Mouse (Mus musculus) limb, embryonic 12.5 days (tissue): ENCODE measurements at regions not wholly inside any gene's neighbourhood (a gene's known extent, or its start where the extent isn't known, plus 50 kb on each side); places are given as distances from the start of the nearest gene placed in this dataset.
A peak's percentile ranks its signal among the peaks of the same experiment; 100 is the strongest.

Source experiments
- ATAC-seq: fragments of 200-750 bp; cut with Nextera tagmentation; 2 replicates; pipeline ENCODE4 v1.8.0; 2017; ENCODE audit warnings: low read depth, moderate TSS enrichment; ENCODE audit not compliant: insufficient number of reproducible peaks, insufficient read depth, low FRiP score, low TSS enrichment
- H3K27ac ChIP-seq: fragments of 300-500 bp; sonication (generic); 2 replicates; pipeline ENCODE4 v1.5.1; 2016; ENCODE audit warnings: mild to moderate bottlenecking, moderate library complexity
- H3K27me3 ChIP-seq: fragments of 300-500 bp; sonication (generic); 2 replicates; pipeline ENCODE4 v1.6.1; 2016; ENCODE audit warnings: mild to moderate bottlenecking, moderate library complexity
- H3K36me3 ChIP-seq: fragments of 300-500 bp; sonication (generic); 2 replicates; pipeline ENCODE4 v1.6.1; 2016; ENCODE audit warnings: mild to moderate bottlenecking, moderate library complexity
- H3K4me1 ChIP-seq: fragments of 300-500 bp; sonication (generic); replicated peaks from 2 replicates; pipeline ENCODE4 v1.6.1; 2016
- H3K4me2 ChIP-seq: fragments of 300-500 bp; sonication (generic); 2 replicates; pipeline ENCODE4 v1.6.1; 2016; ENCODE audit warnings: mild to moderate bottlenecking, moderate library complexity
- H3K4me3 ChIP-seq: fragments of 300-500 bp; sonication (generic); replicated peaks from 2 replicates; pipeline ENCODE4 v1.5.1; 2016; ENCODE audit warnings: mild to moderate bottlenecking
- H3K9ac ChIP-seq: fragments of 300-500 bp; sonication (generic); replicated peaks from 2 replicates; pipeline ENCODE4 v1.6.1; 2016; ENCODE audit warnings: mild to moderate bottlenecking, moderate library complexity
- H3K9me3 ChIP-seq: fragments of 300-500 bp; sonication (generic); 2 replicates; pipeline ENCODE4 v1.6.1; 2016; ENCODE audit warnings: mild to moderate bottlenecking, moderate library complexity
- WGBS: fragments of 180-500 bp; shearing (Covaris S2); methylation state at CpG from one replicate; pipeline ENCODE4 v1.1.7; 2016; 5-methylcytosine and 5-hydroxymethylcytosine counted together

DNA sequence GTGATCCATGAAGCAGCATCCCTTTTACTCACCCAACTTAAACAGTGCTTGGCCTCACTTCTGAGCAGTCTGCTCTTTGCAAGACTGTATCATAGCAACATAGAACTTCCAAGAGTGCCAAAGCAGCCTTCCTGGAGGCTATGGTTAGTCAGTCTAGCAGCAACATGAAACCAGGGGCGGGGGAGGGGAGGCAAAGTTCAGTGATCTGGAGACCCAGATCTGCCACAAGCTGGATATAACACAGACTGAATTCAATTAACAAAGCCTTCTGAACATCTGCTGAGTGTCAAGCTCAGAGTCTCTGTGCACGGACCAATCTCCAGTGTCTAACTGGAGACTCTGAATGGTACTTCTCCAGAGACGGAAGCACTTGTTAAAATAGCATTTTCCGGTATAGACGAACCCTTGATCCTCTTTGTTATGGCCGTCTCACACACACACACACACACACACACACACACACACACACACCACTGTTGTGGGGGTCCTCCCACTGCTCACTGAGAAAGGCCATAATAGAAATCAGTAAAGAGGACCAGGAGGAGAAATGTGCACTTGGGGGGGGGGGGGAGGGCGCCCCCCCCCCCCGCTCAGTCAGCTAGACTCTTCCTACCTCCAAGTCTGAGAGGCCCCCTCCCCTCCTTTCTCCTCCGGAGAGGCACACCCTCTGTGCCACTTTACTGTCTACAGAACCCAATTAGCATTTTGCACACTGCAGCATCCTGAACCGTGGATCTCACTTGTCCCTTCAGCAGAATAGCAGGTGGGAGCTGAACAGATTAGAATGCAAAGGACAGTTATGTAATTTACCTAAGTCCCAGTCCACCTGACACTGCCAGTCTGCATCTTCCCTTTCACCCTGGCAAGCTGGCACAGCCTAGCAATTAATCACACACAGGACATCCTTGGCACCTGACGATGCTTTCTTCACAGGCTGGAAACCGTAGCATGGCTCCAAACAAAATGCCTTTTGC, 112.3 kb upstream of the Slc22a22 start:
- 22% methylated on average over 10 of the region's 12 CpGs for WGBS
- H3K27ac ChIP-seq: no peak overlapping the region
- ATAC-seq: peak; percentile 62

DNA sequence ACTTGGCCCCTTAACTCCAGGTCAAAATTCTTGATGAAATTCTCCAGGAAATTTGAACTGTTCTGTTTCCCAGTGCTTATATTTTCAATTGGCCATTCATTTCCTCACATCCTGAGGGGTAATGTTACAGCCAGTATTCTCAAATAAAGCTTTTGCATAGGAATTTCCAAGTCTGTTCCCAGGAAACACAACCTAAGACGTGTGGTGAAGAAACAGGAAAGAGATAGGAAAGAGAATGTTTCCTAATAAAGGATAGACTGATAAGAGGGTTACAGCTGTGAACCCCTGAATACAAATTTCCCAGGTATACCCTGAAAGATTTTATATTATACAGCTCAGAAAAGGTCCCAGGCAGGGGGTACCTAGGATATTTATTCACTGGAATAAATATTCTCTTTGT, 108.0 kb upstream of the Slc22a22 start:
- WGBS: 53% methylated on average over 1 of the region's 1 CpGs
- ATAC-seq: no peak

More for the DNA sequence above, 112.3 kb upstream of the Slc22a22 start:
- Histone ChIP-seq H3K36me3 (no peaks in the 10 kb centered on the region), H3K4me1 (peaks cover 12% of the 10 kb centered on the region), H3K9ac (no peak overlapping the region), H3K4me3 (no peak overlapping the region), H3K27me3 (no peaks in the 10 kb centered on the region), H3K9me3 (no peaks in the 10 kb centered on the region), H3K4me2 (peak overlapping the region; percentile 34)

DNA sequence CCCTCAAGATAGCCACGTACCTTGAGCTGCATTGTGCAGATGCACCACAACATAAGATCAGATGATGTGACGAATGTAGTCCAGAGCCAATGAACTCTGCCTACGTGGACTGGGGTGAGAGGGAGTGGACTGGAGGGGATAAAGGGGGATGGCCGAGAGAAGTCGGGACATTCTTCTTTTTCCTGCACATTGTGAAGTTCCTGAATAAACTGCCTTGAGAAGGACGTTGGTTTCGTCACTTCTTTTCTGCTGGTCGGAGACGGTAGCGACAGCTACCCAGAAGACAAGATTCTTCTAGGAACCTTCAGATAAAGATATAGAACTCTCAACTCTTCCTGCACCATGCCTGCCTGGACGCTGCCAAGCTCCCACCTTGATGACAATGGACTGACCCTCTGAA, 107.1 kb upstream of the Slc22a22 start:
- no peak overlapping the region for H3K27ac ChIP-seq
- 88% methylated on average over 11 of the region's 11 CpGs for whole genome bisulfite sequencing
- H3K4me3 ChIP-seq: no peak overlapping the region
- no peaks in the 10 kb centered on the region for H3K9me3 ChIP-seq
- no peak overlapping the region for H3K4me2 ChIP-seq
- H3K4me1 ChIP-seq: peaks cover 3% of the 10 kb centered on the region
- no peaks in the 10 kb centered on the region for H3K36me3 ChIP-seq
- no peak overlapping the region for H3K9ac ChIP-seq
- H3K27me3 ChIP-seq: no peaks in the 10 kb centered on the region
- no peak for ATAC-seq

More for the DNA sequence above, 108.0 kb upstream of the Slc22a22 start:
- Histone ChIP-seq H3K4me1 (peaks cover 10% of the 10 kb centered on the region), H3K4me3 (no peak overlapping the region), H3K27me3 (no peaks in the 10 kb centered on the region), H3K36me3 (no peaks in the 10 kb centered on the region), H3K9ac (no peak overlapping the region), H3K27ac (no peak overlapping the region), H3K4me2 (no peak overlapping the region), H3K9me3 (no peaks in the 10 kb centered on the region)

DNA sequence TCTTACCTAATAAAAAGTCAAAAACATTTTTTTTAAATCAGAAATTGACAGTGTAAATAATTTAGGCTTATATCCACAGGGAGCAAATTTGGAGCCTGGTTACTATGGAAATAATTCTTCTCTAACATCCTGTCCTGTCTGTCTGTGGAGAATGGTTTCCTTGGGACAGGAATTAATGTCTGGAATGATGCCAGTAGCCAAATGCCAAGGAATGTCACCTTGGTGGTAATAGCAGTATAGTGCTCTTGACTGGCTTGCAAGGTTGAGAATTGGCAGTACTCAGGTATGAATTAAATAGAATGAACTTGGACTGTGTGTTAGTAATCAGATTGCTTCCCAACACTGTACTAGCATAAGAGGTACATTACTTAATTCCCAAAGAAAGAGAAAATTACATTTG, 103.8 kb upstream of the Slc22a22 start:
- no peak for ATAC-seq
- Histone ChIP-seq H3K4me1 (no peaks in the 10 kb centered on the region), H3K4me3 (no peak overlapping the region)

DNA sequence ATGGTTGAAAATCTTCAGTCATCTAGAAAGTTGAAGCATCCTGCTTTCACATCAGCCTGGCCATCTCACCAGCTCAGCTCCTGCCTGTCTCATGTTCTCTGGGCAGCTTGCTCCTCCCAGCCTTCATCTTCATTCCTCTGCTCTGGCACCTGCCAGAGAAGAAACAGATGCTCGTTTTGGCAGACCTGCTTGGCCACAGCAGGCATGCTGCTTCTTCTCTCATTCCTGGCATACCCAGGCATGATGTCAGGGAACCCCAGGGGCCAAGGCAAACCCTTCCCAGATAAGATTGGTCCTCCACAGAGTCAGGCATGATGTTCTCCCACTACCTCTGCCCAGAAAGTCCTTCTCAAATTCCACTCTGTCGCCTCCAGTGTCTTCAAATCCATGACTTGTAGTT, 101.4 kb upstream of the Slc22a22 start:
- Histone ChIP-seq H3K9ac (no peak overlapping the region), H3K27me3 (no peaks in the 10 kb centered on the region), H3K27ac (no peak overlapping the region), H3K4me1 (no peaks in the 10 kb centered on the region), H3K4me3 (no peak overlapping the region), H3K9me3 (no peaks in the 10 kb centered on the region), H3K4me2 (no peak overlapping the region), H3K36me3 (no peaks in the 10 kb centered on the region)
- ATAC-seq: no peak
- WGBS: 56% methylated on average over 2 of the region's 2 CpGs

More for the DNA sequence above, 103.8 kb upstream of the Slc22a22 start:
- Histone ChIP-seq H3K27me3 (no peaks in the 10 kb centered on the region), H3K4me2 (no peak overlapping the region), H3K27ac (no peak overlapping the region), H3K9me3 (no peaks in the 10 kb centered on the region), H3K9ac (no peak overlapping the region), H3K36me3 (no peaks in the 10 kb centered on the region)

DNA sequence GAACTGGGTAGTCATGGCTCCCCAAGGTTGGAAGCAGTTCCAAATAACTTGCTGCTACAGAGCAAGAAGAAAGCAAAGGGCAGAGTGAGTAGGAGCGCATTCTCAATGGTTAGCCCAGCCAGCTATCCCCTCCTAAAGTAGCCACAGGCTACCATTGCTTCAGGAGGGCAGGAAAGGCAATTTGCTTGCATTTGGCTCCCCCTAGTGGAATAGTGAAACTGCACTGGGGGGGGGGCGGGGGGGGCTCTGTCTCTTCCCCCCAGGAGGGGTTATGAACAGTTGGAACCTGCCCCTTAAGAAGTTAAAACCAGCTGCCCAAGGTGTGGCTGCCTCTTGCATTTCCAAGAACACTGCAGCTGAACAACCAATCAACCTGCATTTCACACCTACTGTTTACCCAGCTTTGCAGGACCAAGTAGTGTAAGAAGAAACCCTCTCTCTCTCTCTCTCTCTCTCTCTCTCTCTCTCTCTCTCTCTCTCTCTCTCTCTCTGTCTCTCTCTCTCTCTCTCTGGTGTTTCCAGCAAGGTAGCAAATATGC, 96.7 kb upstream of the Slc22a22 start:
- 39% methylated on average over 2 of the region's 2 CpGs for WGBS
- no peaks in the 10 kb centered on the region for H3K4me1 ChIP-seq
- H3K4me2 ChIP-seq: no peak overlapping the region
- ATAC-seq: no peak
- H3K9me3 ChIP-seq: no peaks in the 10 kb centered on the region
- no peaks in the 10 kb centered on the region for H3K27me3 ChIP-seq
- H3K9ac ChIP-seq: no peak overlapping the region
- H3K36me3 ChIP-seq: no peaks in the 10 kb centered on the region
- no peak overlapping the region for H3K4me3 ChIP-seq
- no peak overlapping the region for H3K27ac ChIP-seq

DNA sequence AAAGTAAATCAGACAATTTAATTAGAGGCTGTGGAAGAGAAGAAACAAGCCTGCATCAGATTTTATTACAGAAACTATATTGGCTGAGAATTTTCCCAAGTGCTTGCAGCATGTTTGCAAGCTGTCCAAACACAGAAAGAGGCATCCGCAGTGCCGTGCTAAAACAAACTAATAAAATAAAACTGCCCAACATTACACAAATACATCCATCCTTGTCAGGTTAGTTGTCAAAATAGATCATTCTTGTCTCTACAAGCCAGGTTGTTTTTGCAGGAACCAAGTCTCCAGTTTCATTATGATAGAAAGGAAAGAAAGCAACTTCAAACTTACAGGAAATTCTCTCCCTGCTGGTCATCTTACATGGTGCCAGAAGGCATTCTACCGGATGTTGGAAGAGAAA, 95.0 kb upstream of the Slc22a22 start:
- Histone ChIP-seq H3K27me3 (no peaks in the 10 kb centered on the region), H3K36me3 (no peaks in the 10 kb centered on the region), H3K9me3 (no peaks in the 10 kb centered on the region), H3K27ac (no peak overlapping the region), H3K4me2 (no peak overlapping the region), H3K4me1 (no peaks in the 10 kb centered on the region), H3K4me3 (no peak overlapping the region), H3K9ac (no peak overlapping the region)
- ATAC-seq: no peak
- WGBS: 43% methylated on average over 3 of the region's 3 CpGs

DNA sequence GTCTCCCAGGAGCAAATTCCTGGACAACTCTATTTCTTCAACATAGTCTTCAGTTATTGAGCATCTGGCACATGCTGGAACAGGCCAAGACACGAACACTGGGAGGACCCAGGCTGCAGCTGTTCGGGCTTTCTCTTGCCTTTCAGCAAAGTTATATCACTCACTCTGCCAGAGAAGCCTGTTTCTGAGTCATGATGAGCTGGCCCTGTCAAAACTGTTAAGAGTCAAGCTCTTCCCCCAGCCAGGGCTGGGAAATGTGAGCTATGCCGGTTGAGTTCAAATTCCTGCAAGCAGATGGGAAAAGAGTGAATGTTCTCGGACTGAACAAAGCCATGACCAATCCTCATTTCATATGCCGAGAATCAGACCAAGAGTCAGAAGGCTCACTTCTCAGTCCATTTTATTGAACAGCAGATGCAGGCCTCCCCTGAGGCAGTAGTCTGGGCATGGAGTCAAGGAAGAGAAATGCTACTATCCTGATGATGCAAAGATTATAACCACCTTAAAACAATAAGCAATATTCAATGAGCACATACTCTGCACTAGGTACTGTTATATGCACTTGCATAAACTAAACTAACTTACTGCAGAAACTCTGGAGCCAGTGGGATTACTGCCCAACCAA, 90.7 kb upstream of the Slc22a22 start:
- Histone ChIP-seq H3K4me2 (no peak overlapping the region), H3K9ac (no peak overlapping the region), H3K27me3 (no peaks in the 10 kb centered on the region), H3K27ac (no peak overlapping the region), H3K9me3 (no peaks in the 10 kb centered on the region), H3K4me3 (no peak overlapping the region), H3K36me3 (no peaks in the 10 kb centered on the region), H3K4me1 (no peaks in the 10 kb centered on the region)
- 65% methylated on average over 5 of the region's 5 CpGs for WGBS
- no peak for ATAC-seq

DNA sequence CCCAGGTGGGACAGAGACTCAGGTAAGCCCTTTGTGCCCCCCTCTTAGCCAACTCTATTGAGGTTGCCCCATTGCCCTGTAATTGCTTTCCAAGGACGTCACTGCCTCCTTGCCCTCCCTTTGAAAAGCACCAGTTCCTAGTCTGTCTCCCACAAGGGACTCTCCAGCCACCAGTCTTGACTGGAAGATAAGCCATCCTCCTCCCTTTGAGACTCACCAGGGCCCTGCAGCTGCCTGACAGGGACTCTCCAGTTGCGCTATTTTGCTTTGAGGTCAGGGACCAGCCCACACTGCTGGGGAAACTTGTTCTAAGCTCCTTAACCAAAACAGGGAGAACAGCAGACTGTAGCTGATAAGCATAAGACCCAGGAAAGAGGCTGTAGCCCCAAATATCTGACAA, 69.7 kb upstream of the Slc22a22 start:
- WGBS: 40% methylated on average over 2 of the region's 2 CpGs

DNA sequence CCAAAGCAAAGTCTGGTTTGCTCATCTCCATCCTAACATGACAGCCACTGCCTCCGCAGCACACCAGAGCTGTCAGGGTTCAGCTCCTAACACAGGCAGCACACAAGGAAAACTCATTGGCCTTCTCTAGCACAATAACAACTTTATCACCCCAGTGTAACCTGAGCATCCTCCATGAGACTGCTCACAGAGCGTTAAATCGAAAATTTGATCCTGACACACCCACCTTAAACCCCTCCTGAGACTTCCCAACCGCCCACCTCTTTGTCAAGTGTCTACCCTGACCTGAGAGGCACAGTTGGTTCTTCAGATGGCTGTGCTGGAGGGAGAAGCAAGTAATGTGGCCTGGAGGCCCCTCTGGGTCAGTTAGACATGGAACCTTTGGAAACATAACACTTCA, 67.7 kb upstream of the Slc22a22 start:
- Histone ChIP-seq H3K4me3 (no peak overlapping the region), H3K4me2 (no peak overlapping the region), H3K36me3 (no peaks in the 10 kb centered on the region), H3K27ac (no peak overlapping the region), H3K4me1 (peaks cover 5% of the 10 kb centered on the region; the same call in 1 of the 2 replicates), H3K9ac (no peak overlapping the region), H3K9me3 (no peaks in the 10 kb centered on the region), H3K27me3 (no peaks in the 10 kb centered on the region)
- no peak for ATAC-seq
- 59% methylated on average over 4 of the region's 4 CpGs for WGBS

More for the DNA sequence above, 69.7 kb upstream of the Slc22a22 start:
- Histone ChIP-seq H3K4me2 (no peak overlapping the region), H3K9ac (no peak overlapping the region), H3K27me3 (no peaks in the 10 kb centered on the region), H3K4me3 (no peak overlapping the region), H3K9me3 (no peaks in the 10 kb centered on the region), H3K36me3 (no peaks in the 10 kb centered on the region), H3K27ac (no peak overlapping the region), H3K4me1 (peaks cover 5% of the 10 kb centered on the region; the same call in 1 of the 2 replicates)
- ATAC-seq: no peak

DNA sequence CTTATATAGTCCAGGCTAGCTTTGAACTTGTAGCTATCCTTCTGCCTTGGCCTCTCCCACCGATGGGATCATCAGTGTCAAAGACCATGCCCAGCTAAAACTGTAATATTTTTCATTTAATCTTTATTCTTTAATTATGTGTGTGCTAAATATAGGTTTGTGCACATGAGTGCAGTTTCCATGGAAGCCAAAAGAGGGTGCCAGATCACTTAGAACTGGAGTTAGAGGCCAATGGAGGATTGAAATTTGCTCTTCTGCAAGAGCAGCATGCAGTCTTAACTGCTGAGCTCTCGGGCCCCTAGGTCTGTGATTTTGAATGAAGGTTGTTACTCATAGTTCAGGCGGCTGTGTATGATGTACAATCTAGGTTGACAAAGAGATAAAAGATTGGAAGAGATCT, 66.6 kb upstream of the Slc22a22 start:
- H3K27me3 ChIP-seq: no peaks in the 10 kb centered on the region
- H3K4me3 ChIP-seq: no peak overlapping the region
- 77% methylated on average over 3 of the region's 3 CpGs for WGBS
- ATAC-seq: no peak
- H3K9me3 ChIP-seq: no peaks in the 10 kb centered on the region
- no peak overlapping the region for H3K4me2 ChIP-seq
- H3K4me1 ChIP-seq: peaks cover 5% of the 10 kb centered on the region; the same call in 1 of the 2 replicates
- no peak overlapping the region for H3K9ac ChIP-seq
- no peak overlapping the region for H3K27ac ChIP-seq
- no peaks in the 10 kb centered on the region for H3K36me3 ChIP-seq
